Mouse (Mus musculus) spleen, embryonic (tissue): ENCODE results near the gene C1rl.
"Not testable (repeated sequence)": the region's sequence is repeated elsewhere in the genome, so short reads cannot be mapped to it uniquely, and the experiment has no call there.

Source experiments
- CTCF ChIA-PET: fragments of 350-600 bp; sonication (Branson Sonifier 250); formaldehyde crosslinking; loops from one replicate; lab custom pipeline; 2022; lab: Charles Lee

Gene C1rl

GRCm38 (mm10) chr6:124471783-124472638 is 20.9 kb upstream of the C1rl start:
- CTCF ChIA-PET: not testable (repeated sequence)

DNA sequence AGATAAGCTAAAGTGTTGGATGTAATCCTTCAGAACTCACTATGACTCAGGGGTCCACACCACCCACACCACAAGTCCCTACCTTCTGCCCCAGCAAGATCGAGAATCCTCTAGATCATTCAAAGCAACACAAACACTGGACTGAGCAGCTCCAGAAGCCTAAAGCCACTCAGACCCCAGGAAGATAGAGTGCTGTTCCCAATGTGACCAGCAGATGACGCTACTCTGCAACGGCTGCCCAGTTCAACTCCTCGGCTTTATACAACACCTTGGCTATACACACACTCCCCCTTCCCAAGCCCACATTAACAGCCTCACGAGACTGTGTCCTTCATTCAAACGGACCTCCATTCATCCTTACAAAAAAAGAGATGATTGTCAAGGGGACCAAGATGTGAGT is 20.1 kb upstream of the C1rl start:
- CTCF ChIA-PET: interaction anchor here (0.5 kb wide), 1 partner anchor 19 kb away, joined by 3 read pairs; no protein-coding TSS in a partner anchor

DNA sequence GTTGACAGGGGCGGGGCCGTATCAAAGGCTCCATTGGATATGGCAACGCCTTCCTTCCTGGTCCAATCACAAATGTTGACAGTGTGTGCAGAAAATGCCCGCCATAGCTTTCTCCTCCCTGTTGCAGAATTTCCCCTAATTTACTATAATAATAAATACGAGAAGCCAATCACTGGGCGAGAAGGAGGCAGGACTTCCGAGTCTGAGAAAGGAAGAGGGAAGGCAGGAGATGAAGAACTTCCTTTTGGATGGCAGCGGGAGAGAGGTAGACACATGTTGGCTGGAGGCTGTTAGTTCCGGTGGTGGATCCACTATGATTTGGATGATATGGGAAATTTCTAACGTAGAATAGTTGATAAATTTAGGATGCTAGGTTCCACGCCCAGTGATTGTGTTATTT is 18.3 kb upstream of the C1rl start:
- CTCF ChIA-PET: no interaction called here

GRCm38 (mm10) chr6:124475335-124476075 is 17.4 kb upstream of the C1rl start:
- CTCF ChIA-PET: not testable (repeated sequence)

DNA sequence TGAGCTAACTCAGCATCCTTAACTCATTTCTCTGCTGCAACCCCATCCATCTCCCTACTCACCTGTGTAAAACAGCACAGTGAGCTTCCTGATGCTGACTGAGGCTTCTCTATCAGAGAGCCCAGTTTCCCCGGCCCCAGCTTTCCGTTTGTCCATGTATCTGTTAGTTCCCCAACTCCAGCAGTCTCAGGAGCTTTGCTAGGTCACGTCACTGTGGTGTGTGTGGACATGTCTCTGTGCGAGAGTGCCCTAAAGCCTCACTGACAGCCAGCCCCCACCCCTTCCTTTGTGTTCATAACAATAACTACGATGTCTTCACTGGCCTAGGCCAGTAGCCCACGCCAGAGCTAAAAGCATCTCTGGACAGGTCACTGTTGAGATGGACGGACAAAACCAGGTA is 16.7 kb upstream of the C1rl start:
- CTCF ChIA-PET: no interaction called here

GRCm38 (mm10) chr6:124476796-124477195 is 16.1 kb upstream of the C1rl start:
- CTCF ChIA-PET: interaction anchor here (0.7 kb wide), 1 partner anchor 10 kb away, joined by 4 read pairs; no protein-coding TSS in a partner anchor

- CTCF ChIA-PET: interaction anchor here (0.7 kb wide), 1 partner anchor 11 kb away, joined by 4 read pairs; no protein-coding TSS in a partner anchor
Observed at GRCm38 (mm10) chr6:124477221-124477655, 15.7 kb upstream of the C1rl start.

GRCm38 (mm10) chr6:124477922-124478651 is 14.8 kb upstream of the C1rl start:
- CTCF ChIA-PET: no interaction called here

DNA sequence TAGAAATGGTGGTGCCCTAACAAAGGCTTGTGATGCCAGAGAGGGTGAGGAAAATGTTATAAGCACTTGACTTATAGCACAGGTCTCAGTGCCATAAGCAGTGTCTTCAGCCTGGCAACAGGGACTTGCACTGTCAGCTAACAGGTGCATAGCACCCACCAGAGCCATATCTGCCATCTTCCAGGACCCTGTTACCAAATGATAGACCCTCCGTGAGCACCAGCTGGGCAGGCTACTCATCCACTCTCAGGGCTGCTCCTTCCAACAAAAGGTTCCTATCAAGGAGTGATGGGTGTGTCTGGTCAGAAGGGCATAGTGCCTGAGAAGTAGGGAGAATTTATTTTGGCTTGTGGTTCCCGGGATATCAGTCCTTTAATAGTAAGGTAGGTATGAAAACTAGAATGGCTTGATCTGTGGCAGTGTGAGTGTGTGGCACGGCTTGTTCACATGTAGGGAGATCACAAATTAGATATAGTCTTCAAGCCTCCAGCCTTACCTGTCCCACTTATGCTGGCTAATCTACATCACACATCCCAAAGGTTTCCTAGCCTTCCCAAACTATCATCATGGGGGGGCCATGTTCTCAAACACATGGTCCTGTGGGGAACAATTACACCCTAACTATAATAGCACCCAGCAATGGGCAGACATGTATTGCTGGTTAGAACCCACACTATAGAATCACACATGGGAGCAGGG is 13.9 kb upstream of the C1rl start:
- CTCF ChIA-PET: no interaction called here

- CTCF ChIA-PET: no interaction called here
Observed at GRCm38 (mm10) chr6:124479573-124479930, 13.4 kb upstream of the C1rl start.

DNA sequence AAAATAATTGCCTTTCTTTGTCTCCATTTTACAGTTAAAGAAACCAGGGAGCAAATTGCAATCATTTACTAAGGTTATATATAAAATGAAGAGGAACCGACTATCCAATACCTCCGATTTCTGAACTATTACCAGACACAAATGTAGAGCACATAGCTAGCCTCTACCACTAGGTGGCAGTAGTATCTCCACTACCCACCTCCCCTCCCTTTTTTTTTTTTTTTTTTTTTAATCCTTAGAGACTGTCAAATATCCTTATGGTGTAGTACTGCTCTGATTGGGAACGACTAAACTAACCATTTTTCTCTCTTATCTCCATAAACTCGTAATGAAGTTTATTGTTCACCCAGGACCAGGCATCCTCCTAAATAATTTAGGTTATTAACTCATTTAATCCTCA is 12.6 kb upstream of the C1rl start:
- CTCF ChIA-PET: no interaction called here

DNA sequence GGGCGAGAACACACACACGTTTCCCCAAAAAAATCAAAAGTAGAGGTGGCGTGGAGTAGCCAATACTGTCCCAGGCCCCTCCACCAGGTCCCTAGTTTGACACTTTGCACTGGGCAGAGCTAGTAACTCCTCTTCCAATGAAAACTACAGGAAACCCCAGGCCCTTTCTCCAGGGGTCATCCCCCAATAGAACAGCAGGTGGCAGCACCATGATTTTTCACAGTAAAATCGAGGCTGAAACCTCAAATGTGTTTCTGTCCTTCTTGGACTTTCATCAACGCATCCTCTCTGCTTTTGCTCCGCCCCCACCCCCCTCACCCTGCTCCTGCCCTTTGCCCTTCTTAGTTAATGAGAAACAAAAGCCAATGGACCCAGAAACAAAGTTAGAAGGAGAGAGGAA is 11.3 kb upstream of the C1rl start:
- CTCF ChIA-PET: interaction anchor here (0.7 kb wide), 1 partner anchor 16 kb away, joined by 3 read pairs; no protein-coding TSS in a partner anchor

GRCm38 (mm10) chr6:124483831-124484230 is 9.1 kb upstream of the C1rl start:
- CTCF ChIA-PET: not testable (repeated sequence)

DNA sequence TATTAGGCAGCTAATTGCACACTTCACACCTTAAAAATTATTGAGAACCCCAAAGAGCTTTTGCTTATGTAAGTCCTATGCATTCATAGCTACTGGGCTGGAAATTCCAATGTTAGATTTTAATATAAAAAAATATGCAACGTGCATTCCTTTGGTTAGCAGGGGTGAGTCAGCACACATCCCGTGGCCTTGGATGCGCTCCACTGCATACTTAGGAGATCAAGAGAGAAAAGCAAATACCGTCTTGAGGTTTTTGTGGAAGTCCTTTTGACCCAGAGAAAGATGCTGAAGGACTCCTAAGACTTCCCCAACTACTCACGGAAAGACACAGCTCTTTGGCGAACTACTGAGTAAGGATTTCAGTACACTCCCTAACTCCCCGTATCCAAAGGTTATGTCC is 8.1 kb upstream of the C1rl start:
- CTCF ChIA-PET: no interaction called here

GRCm38 (mm10) chr6:124485414-124486144 is 7.3 kb upstream of the C1rl start:
- CTCF ChIA-PET: no interaction called here

DNA sequence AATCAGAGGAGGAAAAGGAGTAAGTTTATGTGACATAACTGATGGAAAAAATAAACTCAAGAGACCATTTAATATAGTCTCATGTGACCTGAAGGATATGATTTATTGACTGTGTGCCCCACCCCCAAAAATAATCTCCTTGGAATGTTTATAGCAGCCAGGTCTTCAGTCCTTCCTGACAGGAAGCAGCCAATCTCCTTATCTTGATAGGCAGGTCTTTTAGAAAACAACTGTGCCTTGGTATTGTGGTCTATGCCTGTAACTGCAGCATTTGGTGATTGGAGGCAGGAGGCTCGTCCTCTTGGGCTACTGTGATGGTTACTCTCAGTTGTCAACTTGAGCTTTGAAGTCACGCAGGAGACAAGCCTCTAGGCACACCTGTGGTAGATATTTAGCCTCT is 5.4 kb upstream of the C1rl start:
- CTCF ChIA-PET: no interaction called here

GRCm38 (mm10) chr6:124488952-124489351 is 4.0 kb upstream of the C1rl start:
- CTCF ChIA-PET: no interaction called here

DNA sequence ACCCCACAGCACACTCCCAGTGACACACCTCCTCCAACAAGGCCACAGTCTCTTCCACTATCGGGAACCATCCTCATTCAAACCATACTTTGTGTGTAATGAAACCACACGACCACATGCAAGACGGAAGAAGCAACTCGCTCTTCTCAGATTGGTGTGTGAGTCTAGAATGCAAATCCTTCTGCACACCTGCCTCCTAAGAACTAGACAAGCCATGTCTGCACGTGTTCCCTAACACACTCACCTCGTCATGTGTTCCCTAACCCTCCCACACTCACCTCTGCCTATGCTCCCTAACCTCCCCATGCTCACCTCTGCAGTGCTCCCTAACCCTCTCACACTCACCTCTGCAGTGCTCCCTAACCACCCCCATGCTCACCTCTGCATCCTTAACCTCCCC is 1.5 kb upstream of the C1rl start:
- CTCF ChIA-PET: interaction anchor here (0.7 kb wide), 1 partner anchor 19 kb away, joined by 3 read pairs; no protein-coding TSS in a partner anchor

DNA sequence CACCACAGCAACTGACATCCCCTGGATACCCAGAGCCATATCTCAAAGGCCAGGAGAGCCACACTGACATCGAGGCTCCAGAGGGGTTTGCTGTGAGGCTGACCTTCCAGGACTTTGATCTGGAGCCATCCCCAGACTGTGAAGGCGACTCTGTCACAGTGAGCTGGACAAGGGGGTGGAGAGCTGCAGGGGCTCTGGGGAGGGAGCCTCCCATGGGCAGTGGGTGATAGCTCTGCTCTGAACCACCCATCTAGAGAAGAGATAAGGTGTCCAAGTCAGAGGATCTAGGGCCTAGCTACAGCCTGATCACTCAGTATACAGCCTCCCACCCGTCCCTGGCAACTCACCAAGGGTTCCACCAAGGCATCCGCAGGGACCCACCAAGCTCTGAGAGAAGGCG is 973 bp downstream of the C1rl start:
- CTCF ChIA-PET: no interaction called here

GRCm38 (mm10) chr6:124496054-124496453 is 3.1 kb downstream of the C1rl start:
- CTCF ChIA-PET: no interaction called here
